Mouse (Mus musculus) adrenal gland, postnatal 14 days (tissue): Measurements from ENCODE around the gene Cpne2. TPM values are rescaled to one million over a fixed set of nuclear protein-coding genes. Genes with fewer than 3 reads are reported as not detected.
A peak's percentile ranks its signal among the peaks of the same experiment; 100 is the strongest.

ENCODE experiments used
- DNase-seq: peaks from one replicate; pipeline ENCODE4 v3.0.0; 2021; ENCODE audit warnings: mixed read lengths
- microRNA-seq, 2 experiments: library from miRNA; unstranded; fragments of <30 nt; microRNA quantifications; one replicate each; pipeline ENCODE4 v1.2.0; 2021
- total RNA-seq: library from RNA; stranded (reverse); gene quantifications from 2 replicates; pipeline ENCODE4 v1.2.3, GENCODE M21; 2021

The Cpne2 gene
- total RNA-seq, 1 experiment from 2014 or later, result 13.5 TPM

- DNase-seq, result no peak
These were observed 49.2 kb downstream of the Cpne2 start for GRCm38 (mm10) chr8:94581820-94582483.

- DNase-seq, result no peak
These were observed 49.8 kb downstream of the Cpne2 start for GRCm38 (mm10) chr8:94582569-94582968.

- DNase-seq, result peak; percentile 61
These were observed 51.5 kb downstream of the Cpne2 start for GRCm38 (mm10) chr8:94584238-94584817.

- no peak for DNase-seq
These were observed 58.9 kb downstream of the Cpne2 start for GRCm38 (mm10) chr8:94591691-94592090.

GRCm38 (mm10) chr8:94594211-94594610 lies 61.4 kb downstream of the Cpne2 start:
- no peak for DNase-seq

GRCm38 (mm10) chr8:94600478-94600877 lies 67.7 kb downstream of the Cpne2 start:
- DNase-seq, result no peak

- peak; percentile 44 for DNase-seq
These were observed 68.3 kb downstream of the Cpne2 start for GRCm38 (mm10) chr8:94601034-94601606.

- DNase-seq, result peak; percentile 100
These were observed 69.0 kb downstream of the Cpne2 start, which contains the start of the genes Rspry1 and Fam192a for GRCm38 (mm10) chr8:94601607-94602385. Gene Rspry1, plus strand, starts transcription at chr8:94601937. Gene Fam192a, minus strand, starts transcription at chr8:94601997.

GRCm38 (mm10) chr8:94602471-94603131 lies 69.8 kb downstream of the Cpne2 start:
- peak; percentile 50 for DNase-seq

- DNase-seq, result no peak
These were observed 71.2 kb downstream of the Cpne2 start for GRCm38 (mm10) chr8:94604030-94604429.

GRCm38 (mm10) chr8:94607064-94607463 lies 74.3 kb downstream of the Cpne2 start:
- DNase-seq, result no peak

Small RNAs within 50 kb of the gene (microRNA-seq; reads per million reads assigned to microRNA genes)
- gene Mir7072, result 0 reads per million in 2 experiments

Other genes with a start within 250 kb of the Cpne2 start
- gene Slc12a3, start 203.8 kb upstream of the Cpne2 start, total RNA-seq, result 0.11 and 0.19 TPM in 2 replicates
- gene Herpud1, start 146.6 kb upstream of the Cpne2 start, total RNA-seq, result 112 and 114 TPM in 2 replicates
- gene Nlrc5, start 98.6 kb upstream of the Cpne2 start, total RNA-seq, result 2.0 and 9.7 TPM in 2 replicates
- gene Rspry1, start 68.9 kb downstream of the Cpne2 start, total RNA-seq, result 20.5 and 21.7 TPM in 2 replicates
- 42.3 and 45.9 TPM in 2 replicates for gene Fam192a, start 69.0 kb downstream of the Cpne2 start, total RNA-seq
- gene Arl2bp, start 133.6 kb downstream of the Cpne2 start, total RNA-seq, result 60.1 and 71.0 TPM in 2 replicates
- 0.86 and 1.6 TPM in 2 replicates for gene Pllp, start 163.3 kb downstream of the Cpne2 start, total RNA-seq
- gene Ccl22, start 212.6 kb downstream of the Cpne2 start, total RNA-seq, result 0.37 and 2.3 TPM in 2 replicates
- 16.2 and 19.2 TPM in 2 replicates for gene Cx3cl1, start 239.0 kb downstream of the Cpne2 start, total RNA-seq